ENCODE assay signal across 9 mouse cellular contexts in the genomic region with DNA sequence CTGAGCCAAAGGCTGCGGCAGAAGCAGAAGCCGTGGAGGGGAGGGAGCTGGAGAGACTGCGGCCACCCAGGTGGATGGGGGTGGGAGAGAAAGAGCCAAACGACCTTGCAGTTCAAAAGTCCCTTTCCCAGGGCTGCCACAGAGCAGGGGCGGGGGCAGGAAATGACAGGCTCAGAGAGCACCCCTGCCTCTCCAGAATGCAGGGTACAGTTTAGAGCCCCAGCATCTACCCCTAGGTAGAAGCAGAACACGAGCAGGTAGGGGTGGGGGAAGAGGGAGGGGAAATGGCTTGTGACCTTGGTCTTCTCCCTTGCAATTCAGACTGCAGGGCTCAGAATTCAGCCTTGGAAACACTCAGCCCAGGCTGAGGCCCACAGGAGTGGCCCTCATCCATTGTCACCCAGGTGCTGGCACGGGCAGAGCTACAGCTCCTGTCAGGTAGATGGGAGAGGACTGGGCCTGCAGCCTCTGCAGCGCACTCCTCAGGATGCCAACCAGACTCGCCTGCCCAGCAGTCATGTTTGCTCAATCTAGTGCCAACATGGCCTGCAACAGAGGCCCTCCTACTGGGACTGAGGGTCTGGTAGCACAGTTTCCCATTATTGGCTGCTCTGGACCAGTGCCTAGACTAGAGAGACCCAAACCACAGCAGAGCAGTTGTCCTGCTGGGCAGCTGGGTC. TPM values are rescaled to one million over a fixed set of nuclear protein-coding genes. Genes with fewer than 3 reads are reported as not detected.
DNase-seq lines count a peak whose midpoint lies in the region; ATAC-seq and TF ChIP-seq lines count a peak whose summit lies in the region.
"Had no signal": no experiment of that assay in that cellular context is flagged by ENCODE, and none has a peak within 500 bp of the region (broad histone marks: within the 10 kb centered on the region; RNA-seq: fewer than 3 reads in every experiment).

No protein-coding gene starts in this region.

- intact Hi-C loops in left cerebral cortex, adult 2 months (cut with DNase I): no loop called here
- intact Hi-C loops in left cerebral cortex, postnatal 25 days (cut with DNase I): no loop called here

- peaks cover 30% of the 10 kb centered on the region for H3K36me3 ChIP-seq in liver, embryonic 12.5 days

- WGBS in liver, embryonic 12.5 days (ENCODE audit: insufficient replicate concordance): 34% methylated on average over 9 of the region's 9 CpGs

- H3K4me3 ChIP-seq in left cerebral cortex, adult 2 months: no peak overlapping the region
- no peak overlapping the region for H3K4me3 ChIP-seq in liver, embryonic 12.5 days

- peak overlapping the region; percentile 10; the same call in 1 of the 2 replicates for H3K9ac ChIP-seq in liver, embryonic 12.5 days

- peaks cover 37% of the 10 kb centered on the region for H3K4me1 ChIP-seq in liver, embryonic 12.5 days

- no peak for TF ChIP-seq CTCF in left cerebral cortex, adult 2 months (IDR thresholded peaks at IDR 0.05)

- H3K27me3 ChIP-seq in liver, embryonic 12.5 days (replicated peaks): no peaks in the 10 kb centered on the region

- peak overlapping the region; percentile 35 for H3K4me2 ChIP-seq in liver, embryonic 12.5 days

- peak; percentile 22 for ATAC-seq in inflammation-experienced regulatory T-cells, adult 6 months
- ATAC-seq in liver, embryonic 12.5 days: peak; percentile 9

- no peak for DNase-seq in left cerebral cortex, adult 2 months (ENCODE audit: extremely low spot score in 1 of 2, low spot score in 2 of 2)
- DNase-seq in left cerebral cortex, postnatal 25 days (ENCODE audit: low spot score in 2 of 2): no peak
- peak; percentile 71 to 84 for DNase-seq in cerebellum, postnatal 10 days
- no peak for DNase-seq in frontal cortex, postnatal 25 days (ENCODE audit: low spot score in 2 of 2)
- DNase-seq in layer of hippocampus, adult 9-10 months (ENCODE audit: low spot score): no peak
- DNase-seq in frontal cortex, postnatal 36 days (ENCODE audit: low spot score in 2 of 2): no peak

- no peaks in the 10 kb centered on the region for H3K9me3 ChIP-seq in liver, embryonic 12.5 days (replicated peaks)

- peak overlapping the region; percentile 30; the same call in 1 of the 2 replicates for H3K27ac ChIP-seq in left cerebral cortex, adult 2 months
- peak overlapping the region; percentile 57 for H3K27ac ChIP-seq in liver, embryonic 12.5 days
- H3K27ac ChIP-seq: macrophage had no signal

RNA-seq across cellular contexts. Expression of a gene that starts 17.7 kb away (rescaled TPM):
- 10 to 100 TPM; 11.6 to 16.0 TPM for total RNA-seq in left cerebral cortex, adult 2 months (2021)
- 10 to 100 TPM; 10.8 to 12.0 TPM for total RNA-seq in left cerebral cortex, postnatal 25 days (2021)
- polyA plus RNA-seq in inflammation-experienced regulatory T-cells, adult 6 months (2017; shearing (Covaris generic)): 1 to 10 TPM; 4.1 to 5.9 (median 5.0) TPM
- polyA plus RNA-seq in liver, embryonic 12.5 days (2016; fragmentation: Nextera tagmentation; extraction: Ambion mirVana): 8.8 and 9.0 TPM in 2 replicates

RNA-seq across cellular contexts. Expression of a gene that starts 36.3 kb away (rescaled TPM):
- total RNA-seq in left cerebral cortex, adult 2 months (2021): 10 to 100 TPM; 15.2 to 17.5 TPM
- 10 to 100 TPM; 14.4 to 14.9 TPM for total RNA-seq in left cerebral cortex, postnatal 25 days (2021)
- polyA plus RNA-seq in inflammation-experienced regulatory T-cells, adult 6 months (2017; shearing (Covaris generic)): 1 to 10 TPM; 1.7 to 8.9 (median 7.9) TPM
- polyA plus RNA-seq in liver, embryonic 12.5 days (2016; fragmentation: Nextera tagmentation; extraction: Ambion mirVana): 0.97 and 1.5 TPM in 2 replicates

Comparison
In these comparisons a context has a peak if more than half of its experiments do, and no peak if none do; other contexts are left out.
1. DNase-seq: peak in cerebellum, postnatal 10 days (2 of 2); none in left cerebral cortex, adult 2 months (0 of 2), left cerebral cortex, postnatal 25 days (0 of 2), frontal cortex, postnatal 25 days (0 of 2), layer of hippocampus, adult 9-10 months (single experiment) and frontal cortex, postnatal 36 days (0 of 2).